Mouse (Mus musculus) layer of hippocampus, postnatal 10 days (tissue): ENCODE results near the gene Vwa1. TPM values are rescaled to one million over a fixed set of nuclear protein-coding genes. Genes with fewer than 3 reads are reported as not detected.

Source experiments
- DNase-seq, 2 experiments: peaks; one replicate each; pipeline ENCODE4 v3.0.0; 2021; ENCODE audit warnings: low spot score in 2 of 2
- total RNA-seq, 2 experiments: library from RNA; stranded (reverse); gene quantifications; 2 replicates each; pipeline ENCODE4 v1.2.3; 2021

Gene Vwa1
- total RNA-seq, 2 experiments from 2014 or later, result 16.3 to 18.2 TPM

DNA sequence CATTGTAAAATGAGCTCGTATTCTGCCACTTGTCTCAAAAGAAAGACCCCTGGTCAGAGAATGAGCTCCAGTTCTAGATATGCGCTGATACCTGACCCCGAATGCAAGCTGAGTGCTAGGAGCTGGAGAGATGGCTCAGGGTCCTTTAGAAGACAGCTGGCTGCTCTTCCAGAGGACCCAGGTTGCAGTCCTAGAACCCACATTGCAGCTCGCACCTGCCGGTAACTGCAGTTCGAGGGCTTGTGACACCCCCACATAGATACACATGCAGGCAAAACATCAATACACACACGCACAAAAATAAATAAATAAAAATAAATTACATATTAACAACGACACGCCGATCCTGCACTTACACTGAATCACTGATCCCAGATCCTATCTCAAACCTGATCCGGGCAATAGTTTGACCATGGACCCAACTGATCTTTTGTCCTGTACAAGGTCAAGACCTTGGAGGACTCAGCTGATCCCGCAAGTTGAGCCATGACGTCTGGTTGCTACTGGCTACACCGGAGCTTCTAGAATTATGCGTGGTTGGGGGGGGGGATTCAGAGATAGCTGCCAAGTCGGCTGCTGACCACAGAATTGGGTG lies 9.1 kb upstream of the Vwa1 start:
- DNase-seq, result no peak

DNA sequence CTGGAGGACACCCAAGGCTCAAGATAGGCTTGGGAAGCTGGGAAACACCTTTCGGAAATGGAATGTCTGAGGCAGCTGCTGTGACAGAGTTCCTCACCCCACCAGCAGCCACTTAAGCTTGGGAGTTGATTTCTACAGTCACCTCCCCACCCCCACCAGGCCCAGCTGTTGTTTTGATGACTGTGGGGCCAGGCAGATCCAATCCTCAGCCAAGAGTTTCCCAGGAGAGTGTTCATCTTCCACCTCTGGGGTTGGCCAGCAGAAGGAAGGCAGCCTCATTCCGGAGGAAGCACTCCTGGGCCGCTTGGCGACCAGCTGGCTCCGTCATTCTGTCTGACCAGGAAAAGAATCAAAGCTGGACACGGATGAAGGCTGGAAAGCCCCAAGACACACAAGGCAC lies 6.4 kb upstream of the Vwa1 start:
- DNase-seq, result no peak

DNA sequence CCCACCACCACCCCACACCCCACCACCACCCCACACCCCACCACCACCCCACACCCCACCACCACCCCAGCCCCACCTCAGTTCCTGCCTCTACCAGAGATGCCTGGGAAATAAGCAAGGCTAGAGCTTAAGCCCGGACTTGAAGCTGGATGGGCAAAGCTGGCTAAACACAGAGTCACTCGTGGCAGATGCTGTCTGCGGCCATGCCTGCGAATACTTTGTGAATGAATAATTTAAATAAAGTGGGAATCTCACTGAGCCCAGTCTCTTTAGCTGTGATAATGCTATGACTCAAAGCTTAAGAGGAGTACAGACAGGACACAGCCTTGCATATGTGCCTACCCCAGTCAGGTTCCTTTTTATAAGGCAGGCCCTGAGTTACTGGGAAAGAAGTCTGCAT lies 5.0 kb upstream of the Vwa1 start:
- no peak for DNase-seq

DNA sequence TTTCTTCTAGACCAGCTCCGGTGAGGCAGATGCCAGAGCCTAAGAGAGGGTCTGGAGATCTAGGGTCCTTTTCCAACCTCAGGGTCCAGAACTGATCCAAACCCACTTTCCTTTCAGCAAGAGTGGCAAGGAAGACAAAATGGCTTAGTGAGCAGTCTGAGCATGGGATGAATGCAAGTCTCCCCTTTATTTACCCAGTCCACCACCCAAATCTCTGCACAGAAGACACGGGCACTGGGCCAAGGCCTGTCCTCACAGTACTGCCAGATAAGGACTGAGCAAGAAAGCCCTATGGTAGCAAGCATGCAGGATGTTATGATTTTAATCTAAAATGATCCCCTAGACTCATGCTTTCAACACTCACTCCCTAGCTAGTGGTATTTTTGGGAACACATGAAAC lies 3.3 kb upstream of the Vwa1 start:
- DNase-seq, result no peak

DNA sequence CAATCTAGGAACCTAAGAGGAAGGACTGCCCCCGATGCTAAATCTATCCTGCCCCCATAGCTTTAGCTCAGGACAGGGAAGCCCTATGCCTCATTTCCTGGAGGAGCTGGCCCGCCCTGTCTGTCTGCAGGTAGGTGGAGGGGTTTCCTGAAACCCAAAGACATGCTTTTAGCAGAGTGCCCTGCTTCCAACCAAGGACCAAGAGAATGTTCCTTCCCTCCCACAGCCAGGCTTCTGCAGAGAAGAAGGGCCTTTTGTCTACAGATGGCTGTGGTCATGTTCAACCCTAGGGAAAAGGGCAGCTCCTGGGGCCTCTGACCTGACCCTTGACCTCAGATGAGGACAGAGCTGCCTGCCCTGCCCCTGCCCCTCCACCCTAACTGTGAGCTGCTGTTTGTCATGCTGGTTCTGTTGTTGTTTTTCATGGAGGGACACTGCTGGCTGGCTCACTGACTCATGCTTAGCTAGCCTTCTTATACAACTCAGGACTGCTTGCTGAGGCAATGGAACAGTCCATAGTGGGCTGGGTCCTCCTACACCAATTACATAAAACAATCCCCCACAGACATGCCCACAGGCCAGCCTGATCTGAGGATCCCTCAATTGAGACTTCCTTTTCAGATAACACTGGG lies 2.3 kb upstream of the Vwa1 start:
- no peak for DNase-seq

DNA sequence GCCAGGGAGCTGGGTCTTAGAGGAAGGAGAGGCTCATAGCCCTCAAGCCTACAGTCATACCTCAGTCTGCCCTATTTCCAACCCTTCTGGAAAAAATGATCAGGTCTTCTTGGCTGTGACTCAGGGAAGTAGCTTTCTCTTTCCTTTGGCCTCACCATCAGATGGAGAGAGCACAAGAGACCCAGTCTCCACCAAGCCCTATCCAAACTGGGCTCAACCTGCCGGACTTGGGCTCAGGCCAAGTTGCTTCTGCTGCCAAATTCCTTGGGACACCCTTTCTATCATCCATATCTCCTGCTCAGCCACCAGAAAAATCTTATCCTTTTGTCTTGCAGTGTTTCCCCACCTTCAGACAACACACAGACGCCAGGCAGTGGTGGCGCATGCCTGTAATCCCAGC lies 1.4 kb upstream of the Vwa1 start:
- peak in 1 of 2 experiments; percentile 45 for DNase-seq

DNA sequence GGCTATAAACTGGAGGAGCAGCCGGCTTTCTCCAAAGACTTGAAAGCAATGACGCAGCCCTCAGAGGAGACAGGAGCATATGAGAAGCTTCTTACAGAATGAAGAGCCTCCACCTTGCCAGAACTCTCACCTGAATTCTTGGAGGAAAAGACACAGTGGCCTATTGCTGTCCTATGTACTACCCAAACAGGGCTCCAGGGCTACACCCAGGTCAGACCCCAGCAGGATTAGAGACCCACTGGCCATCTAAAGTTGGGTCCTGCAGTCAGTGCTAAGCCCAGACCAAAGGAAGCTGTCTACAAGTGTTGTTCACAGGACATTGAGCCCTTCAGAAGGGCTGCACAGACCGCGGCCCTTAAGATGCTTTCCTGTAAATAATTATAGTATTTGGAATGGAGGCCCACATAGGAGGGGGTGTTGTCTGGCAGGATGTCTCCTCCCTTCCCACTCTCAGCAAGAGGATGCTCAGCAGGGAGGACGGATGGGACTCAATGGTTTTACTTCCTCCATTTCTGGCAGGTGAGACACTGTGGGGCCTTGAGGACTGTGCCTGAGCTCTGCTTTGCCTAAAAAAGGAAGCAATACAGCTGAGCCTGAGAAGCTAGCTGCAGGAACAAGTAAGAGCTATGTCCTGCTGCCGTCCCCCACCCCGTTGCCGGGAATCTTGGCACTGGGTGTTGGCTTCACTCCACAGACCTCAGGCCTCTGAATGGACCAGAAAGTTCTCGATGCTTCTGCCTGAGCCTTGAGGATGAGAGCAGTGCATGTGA lies 658 bp upstream of the Vwa1 start:
- DNase-seq, result peak; percentile 64 to 72

DNA sequence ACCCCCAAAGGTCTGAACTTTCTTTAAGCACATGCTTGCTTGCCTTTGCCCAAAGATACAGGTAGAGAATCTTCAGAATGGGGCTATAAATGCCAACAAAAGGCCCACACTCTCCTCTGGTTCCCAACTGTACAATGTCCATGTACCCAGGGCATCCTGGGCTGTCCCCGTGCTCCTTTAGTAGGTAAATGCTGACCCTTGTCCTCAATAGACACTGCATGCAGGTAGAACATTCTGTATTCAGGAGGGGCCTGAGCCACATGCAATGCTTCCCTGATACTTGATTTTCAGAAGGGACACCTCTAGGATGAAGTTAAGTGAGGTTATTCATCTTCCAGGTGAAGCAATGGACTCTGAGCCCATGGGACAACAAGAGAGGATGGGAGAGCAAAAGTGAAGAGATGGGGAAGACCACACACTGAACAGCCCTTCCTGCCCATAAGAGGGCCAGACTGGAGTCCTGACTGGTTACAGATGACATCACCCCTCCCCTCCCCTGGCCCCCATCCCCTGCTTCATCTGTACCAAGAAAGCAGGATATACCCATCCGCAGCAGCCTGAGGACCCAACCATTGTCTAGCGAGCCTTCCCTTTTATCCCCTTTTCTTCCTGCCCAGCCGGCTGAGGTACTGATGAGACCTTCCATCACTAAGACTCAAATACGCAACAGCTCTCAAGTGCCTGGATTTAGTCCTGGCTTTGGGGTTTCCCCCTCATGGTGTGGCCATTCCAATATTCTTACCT lies 991 bp downstream of the Vwa1 start:
- DNase-seq, result no peak

DNA sequence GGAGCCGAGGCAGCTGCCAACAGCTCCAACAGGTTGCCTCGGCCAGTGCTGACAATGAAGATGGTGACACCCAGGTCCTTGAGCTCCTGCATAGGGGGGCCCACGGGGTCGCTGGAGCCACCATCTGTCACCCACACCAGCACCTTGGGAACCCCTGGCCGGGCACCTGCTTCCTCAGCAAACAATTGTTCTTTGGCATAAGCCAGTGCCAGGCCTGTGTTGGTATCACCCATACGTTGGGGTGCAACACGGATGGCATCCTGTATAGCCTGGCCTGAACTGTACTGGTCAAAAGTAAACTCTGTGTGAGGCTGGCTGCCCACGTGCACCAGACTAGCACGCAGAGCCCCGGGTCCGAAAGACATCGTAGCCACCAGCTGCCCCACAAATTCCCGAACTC lies 1.7 kb downstream of the Vwa1 start:
- no peak for DNase-seq

DNA sequence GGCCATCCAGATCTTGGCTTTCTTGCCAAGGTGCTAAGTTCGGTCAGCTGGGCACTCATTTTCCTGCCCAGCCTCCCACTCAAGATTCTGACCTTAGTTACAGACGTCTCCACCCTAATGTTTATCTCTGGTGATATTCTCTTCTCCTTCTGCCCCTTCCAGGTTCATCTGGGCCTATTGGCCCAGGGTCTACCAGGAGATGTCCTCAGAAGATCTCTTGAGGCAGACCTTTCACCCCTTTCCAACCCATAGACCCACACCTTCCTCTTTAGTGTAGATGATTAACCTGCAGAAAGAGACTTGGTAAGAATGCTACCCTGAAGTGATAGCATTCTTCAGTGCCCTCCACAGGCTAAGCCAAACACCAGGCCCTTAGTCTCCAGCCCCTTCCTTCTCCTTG lies 2.8 kb downstream of the Vwa1 start:
- DNase-seq, result no peak

DNA sequence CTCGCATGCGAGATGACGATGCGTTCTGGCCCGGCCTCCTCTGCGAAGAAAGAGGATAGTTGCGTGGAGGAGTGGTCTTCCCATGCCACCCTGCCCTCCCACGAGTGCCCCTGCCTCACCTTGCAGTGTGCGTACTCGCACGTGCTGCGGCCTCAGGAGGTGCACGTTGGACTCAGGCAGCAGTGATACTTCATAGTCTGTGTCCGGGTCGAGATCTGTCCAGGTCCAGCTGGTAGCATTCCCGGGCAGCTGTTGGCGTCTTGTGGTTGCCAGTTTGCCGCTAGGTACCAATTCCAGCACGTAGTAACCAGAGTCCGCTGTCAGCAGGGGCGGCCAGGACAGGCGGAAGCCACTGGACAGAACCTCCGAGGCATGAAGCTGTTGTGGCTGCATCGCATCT lies 3.9 kb downstream of the Vwa1 start:
- no peak for DNase-seq

GRCm38 (mm10) chr4:155769880-155770512 lies 4.5 kb downstream of the Vwa1 start:
- DNase-seq, result peak; percentile 92 to 94

DNA sequence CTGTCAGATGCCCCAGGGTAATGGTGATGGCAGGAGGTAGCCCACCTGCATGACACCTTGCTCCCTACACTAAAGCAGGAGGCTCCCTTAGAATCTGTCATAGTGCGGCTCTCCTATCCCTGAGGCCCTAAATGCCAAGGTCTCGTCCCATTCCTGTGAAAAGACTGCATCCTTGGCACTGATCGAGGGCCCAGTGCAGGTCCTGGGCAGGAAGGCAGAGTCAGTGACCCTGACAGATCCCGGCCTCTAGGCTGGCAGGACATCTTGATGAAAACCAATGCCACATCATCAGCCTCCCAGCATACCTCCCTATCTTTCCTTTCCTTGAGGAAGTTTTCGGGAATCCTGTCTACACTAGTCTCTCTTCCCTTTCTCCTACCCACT lies 5.0 kb downstream of the Vwa1 start:
- DNase-seq, result no peak

DNA sequence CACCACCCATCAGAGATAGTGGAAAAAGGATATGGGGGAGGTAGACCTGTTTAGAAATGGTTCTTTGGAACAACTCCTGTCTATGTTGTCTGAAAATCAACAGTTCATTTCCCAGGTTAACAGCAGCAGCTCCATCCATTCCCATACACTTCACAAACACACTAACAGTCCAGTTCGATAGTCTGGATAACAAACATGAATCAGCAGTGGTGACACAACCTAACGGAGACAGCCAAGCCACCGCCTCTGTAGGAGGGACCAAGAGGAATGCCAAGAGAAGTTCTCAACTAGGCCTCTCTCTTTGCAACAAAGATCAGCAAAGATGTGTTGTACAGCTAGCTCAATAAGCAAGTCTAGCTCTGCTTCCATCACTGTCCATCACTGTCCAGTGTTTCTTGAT lies 12.1 kb downstream of the Vwa1 start:
- no peak for DNase-seq

- DNase-seq, result peak in 1 of 2 experiments; percentile 21
Observed at GRCm38 (mm10) chr4:155761356-155762099, 13.0 kb downstream of the Vwa1 start.

DNA sequence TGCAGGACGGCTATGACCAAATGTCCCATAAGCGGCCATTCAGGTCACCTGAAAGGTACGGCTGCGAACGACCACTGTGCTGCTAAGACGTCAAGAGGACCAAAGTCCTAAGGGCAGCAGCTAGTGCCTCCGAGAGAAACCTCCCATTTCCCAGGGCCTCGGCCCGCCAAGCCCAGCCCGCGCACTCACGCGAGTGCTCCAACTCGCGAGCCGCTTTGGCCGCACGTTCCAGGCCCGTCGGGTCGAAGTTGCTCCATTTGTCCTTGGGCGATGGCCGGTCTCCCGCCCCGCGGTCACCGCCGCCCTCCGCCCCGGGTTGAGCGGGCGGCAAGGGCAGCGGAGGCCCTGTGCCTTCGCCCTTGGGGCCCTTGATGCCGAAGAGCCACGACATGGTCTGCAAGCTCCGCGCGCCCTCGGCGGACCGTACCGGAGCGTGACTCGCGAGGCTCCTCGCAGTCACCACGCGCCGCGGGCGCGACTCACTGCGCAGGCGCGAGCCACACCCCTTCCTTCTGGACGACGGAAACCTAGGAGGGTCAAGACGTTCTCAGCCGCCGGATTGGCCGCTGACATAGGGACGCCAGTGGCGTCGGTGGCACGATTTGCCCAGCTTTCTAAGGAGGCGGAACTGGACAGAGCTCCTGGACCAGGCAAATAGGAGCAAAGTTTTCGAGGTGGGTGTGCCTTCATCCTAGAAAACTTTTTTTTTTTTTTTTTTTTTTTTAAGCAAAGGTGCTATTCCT lies 13.7 kb downstream of the Vwa1 start, which contains the start of gene Atad3a:
Gene Atad3a (minus strand): TSS at position 481 of the 743 bp plus-strand sequence.
- DNase-seq, result peak; percentile 97 to 98

GRCm38 (mm10) chr4:155759862-155760612 lies 14.5 kb downstream of the Vwa1 start:
- DNase-seq, result peak in 1 of 2 experiments; percentile 20

- DNase-seq, result no peak
Observed at GRCm38 (mm10) chr4:155757011-155757410, 17.5 kb downstream of the Vwa1 start.
